Mouse (Mus musculus) myocyte (in vitro differentiated cells): ENCODE results near the gene Stbd1.

Experiments used
- E2F4 ChIP-seq: IDR thresholded peaks from one replicate; pipeline ENCODE4 v1.6.1; 2011; ENCODE audit warnings: mild to moderate bottlenecking, control low read depth, moderate library complexity; ENCODE audit not compliant: insufficient read depth
- POLR2A ChIP-seq: IDR thresholded peaks from one replicate; pipeline ENCODE4 v1.6.1; 2011; ENCODE audit warnings: low read depth, mild to moderate bottlenecking, control low read depth, moderate library complexity; ENCODE audit not compliant: insufficient read length

DNA sequence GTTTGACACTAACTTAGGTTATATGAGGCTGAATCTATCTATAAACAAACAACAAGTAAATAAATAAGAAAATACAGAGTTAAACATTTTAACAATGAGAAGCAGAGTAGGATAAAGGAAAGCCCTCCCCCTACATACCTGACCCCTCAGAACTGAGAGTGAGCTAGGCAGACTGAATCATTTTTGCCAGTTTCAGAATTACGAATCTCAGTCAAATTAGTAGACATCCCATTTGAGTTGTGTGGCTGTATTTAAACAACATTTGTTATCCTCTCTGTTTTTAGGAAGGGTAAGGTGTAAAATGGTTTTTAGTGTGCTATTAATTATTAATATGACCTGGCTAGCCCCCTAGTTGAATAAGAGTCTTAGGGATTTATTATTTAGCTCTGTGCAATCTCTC is 45.3 kb upstream of the Stbd1 start:
- TF ChIP-seq E2F4 (no peak), POLR2A (no peak)
